Mouse (Mus musculus) liver, adult 2 months (tissue): ENCODE measurements around the gene Igf2r. TPM values are rescaled to one million over a fixed set of nuclear protein-coding genes. Genes with fewer than 3 reads are reported as not detected.

ENCODE experiments used
- DNase-seq: peaks from one replicate; pipeline ENCODE4 v3.0.0-alpha.2; 2011; ENCODE audit warnings: low read depth, low spot score; ENCODE audit errors: extremely low read depth
- H3K27ac ChIP-seq: fragments of 200-500 bp; replicated peaks from 2 replicates; pipeline ENCODE4 v1.5.1; 2012; ENCODE audit warnings: low read depth, mild to moderate bottlenecking, control low read depth, inconsistent platforms, low read length; ENCODE audit not compliant: insufficient read depth
- H3K27me3 ChIP-seq: fragments of 200-500 bp; 2 replicates; pipeline ENCODE4 v1.6.1; 2012; ENCODE audit warnings: mild to moderate bottlenecking, moderate library complexity, low read length, inconsistent platforms; ENCODE audit not compliant: control insufficient read depth, insufficient read depth
- H3K36me3 ChIP-seq: fragments of 200-500 bp; 2 replicates; pipeline ENCODE4 v1.6.1; 2012; ENCODE audit warnings: low read length, inconsistent platforms; ENCODE audit not compliant: control insufficient read depth, insufficient read depth
- H3K4me1 ChIP-seq: fragments of 200-500 bp; 2 replicates; pipeline ENCODE4 v1.6.1; 2011; ENCODE audit warnings: low read length; ENCODE audit not compliant: control insufficient read depth, insufficient read depth
- H3K4me3 ChIP-seq: fragments of 200-500 bp; 2 replicates; pipeline ENCODE4 v1.5.1; 2011; ENCODE audit warnings: low read depth, mild to moderate bottlenecking, control low read depth, low read length, moderate library complexity; ENCODE audit not compliant: insufficient read depth
- H3K79me2 ChIP-seq: fragments of 200-500 bp; 2 replicates; pipeline ENCODE4 v1.6.1; 2012; ENCODE audit warnings: inconsistent platforms, mild to moderate bottlenecking, low read length, moderate library complexity; ENCODE audit not compliant: control insufficient read depth, insufficient read depth
- H3K9ac ChIP-seq: fragments of 200-500 bp; 2 replicates; pipeline ENCODE4 v1.6.1; 2012; ENCODE audit warnings: low read depth, mild to moderate bottlenecking, control low read depth, inconsistent platforms, low read length
- CTCF ChIP-seq: fragments of 200-500 bp; IDR thresholded peaks from 2 replicates; pipeline ENCODE4 v1.5.1; 2011; ENCODE audit warnings: low read depth, low read length, control low read depth
- POLR2A ChIP-seq: fragments of 200-500 bp; IDR thresholded peaks from 2 replicates; pipeline ENCODE4 v1.6.1; 2011; ENCODE audit warnings: low read length, control low read depth; ENCODE audit not compliant: insufficient read depth; ENCODE audit errors: extremely low read depth
- WGBS: fragments of 180-500 bp; shearing (Covaris S2); methylation state at CpG from one replicate; pipeline ENCODE4 v1.1.7; 2018; 5-methylcytosine and 5-hydroxymethylcytosine counted together
- polyA plus RNA-seq: library from polyadenylated mRNA; depleted of rRNA; stranded (reverse); fragments of >200 nt; gene quantifications from 2 replicates; pipeline ENCODE4 v1.2.3, GENCODE M21; 2012
- total RNA-seq: library from RNA; depleted of rRNA; stranded (reverse); fragments of >200 nt; gene quantifications from 2 replicates; pipeline ENCODE4 v1.2.3, GENCODE M21; 2014

The Igf2r gene
- total and polyA plus RNA-seq, 2 experiments = 8.0 to 22.3 TPM

DNA sequence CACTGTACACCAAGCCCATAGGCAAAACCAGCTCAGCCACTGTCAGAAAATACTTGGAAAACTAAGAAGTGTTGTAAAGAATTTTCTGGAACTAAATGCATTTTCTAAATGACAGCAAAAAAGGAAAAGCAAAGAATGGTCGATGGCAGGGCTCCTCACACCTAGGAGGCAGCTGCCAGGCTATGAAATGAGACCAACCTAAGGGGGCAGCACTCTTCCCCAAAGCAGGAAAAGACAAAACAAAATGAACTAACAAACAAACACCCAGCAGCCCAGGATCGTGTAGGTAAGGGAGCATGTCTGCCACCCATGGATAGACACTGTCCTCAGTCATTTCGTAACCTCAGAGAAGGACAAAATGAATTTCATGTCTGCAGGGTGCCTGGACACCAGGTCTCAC, 56.5 kb downstream of the Igf2r start:
- no peaks in the 10 kb centered on the region for H3K27me3 ChIP-seq
- no peak overlapping the region for H3K27ac ChIP-seq
- no peak for DNase-seq
- no peaks in the 10 kb centered on the region for H3K79me2 ChIP-seq
- no peaks in the 10 kb centered on the region for H3K4me1 ChIP-seq
- H3K36me3 ChIP-seq = no peaks in the 10 kb centered on the region
- TF ChIP-seq CTCF (no peak), POLR2A (no peak)
- H3K4me3 ChIP-seq = no peak overlapping the region
- 80% methylated on average over 3 of the region's 3 CpGs for WGBS
- H3K9ac ChIP-seq = no peak overlapping the region

DNA sequence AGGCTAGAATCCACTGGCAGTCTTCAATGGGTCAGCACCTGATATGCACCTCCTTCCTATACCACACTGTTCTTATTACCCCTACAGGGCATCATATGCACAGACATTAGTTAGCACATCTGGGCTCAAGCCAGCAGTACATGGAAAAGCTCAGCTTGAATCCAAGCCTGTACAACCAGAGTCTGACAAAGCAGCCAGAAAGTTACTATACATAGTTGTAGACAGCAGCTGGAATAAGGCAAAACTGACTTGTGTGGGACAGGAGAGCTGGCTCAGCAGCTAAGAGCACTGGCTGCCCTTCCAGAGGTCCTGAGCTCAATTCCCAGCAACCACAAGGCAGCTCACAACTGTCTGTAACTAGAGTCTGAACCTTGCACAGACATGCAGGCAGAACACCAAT, 57.3 kb downstream of the Igf2r start:
- TF ChIP-seq CTCF = no peak
- TF ChIP-seq POLR2A = no peak
- Histone ChIP-seq H3K9ac (no peak overlapping the region), H3K36me3 (no peaks in the 10 kb centered on the region), H3K4me3 (no peak overlapping the region), H3K27me3 (no peaks in the 10 kb centered on the region), H3K79me2 (no peaks in the 10 kb centered on the region), H3K27ac (no peak overlapping the region), H3K4me1 (no peaks in the 10 kb centered on the region)
- DNase-seq = no peak

GRCm38 (mm10) chr17:12710976-12711375, 58.5 kb downstream of the Igf2r start:
- no peak for DNase-seq
- Histone ChIP-seq H3K4me1 (no peaks in the 10 kb centered on the region), H3K4me3 (no peak overlapping the region), H3K9ac (no peak overlapping the region), H3K27me3 (no peaks in the 10 kb centered on the region), H3K36me3 (no peaks in the 10 kb centered on the region), H3K27ac (no peak overlapping the region), H3K79me2 (no peaks in the 10 kb centered on the region)
- TF ChIP-seq POLR2A = no peak
- no peak for TF ChIP-seq CTCF
- 94% methylated on average over 2 of the region's 2 CpGs for WGBS

GRCm38 (mm10) chr17:12710050-12710780, 59.2 kb downstream of the Igf2r start:
- 88% methylated on average over 13 of the region's 13 CpGs for WGBS
- no peak overlapping the region for H3K27ac ChIP-seq
- no peak overlapping the region for H3K9ac ChIP-seq
- H3K4me1 ChIP-seq = no peaks in the 10 kb centered on the region
- H3K27me3 ChIP-seq = no peaks in the 10 kb centered on the region
- H3K36me3 ChIP-seq = no peaks in the 10 kb centered on the region
- TF ChIP-seq POLR2A (no peak), CTCF (no peak)
- no peaks in the 10 kb centered on the region for H3K79me2 ChIP-seq
- no peak overlapping the region for H3K4me3 ChIP-seq
- DNase-seq = no peak

DNA sequence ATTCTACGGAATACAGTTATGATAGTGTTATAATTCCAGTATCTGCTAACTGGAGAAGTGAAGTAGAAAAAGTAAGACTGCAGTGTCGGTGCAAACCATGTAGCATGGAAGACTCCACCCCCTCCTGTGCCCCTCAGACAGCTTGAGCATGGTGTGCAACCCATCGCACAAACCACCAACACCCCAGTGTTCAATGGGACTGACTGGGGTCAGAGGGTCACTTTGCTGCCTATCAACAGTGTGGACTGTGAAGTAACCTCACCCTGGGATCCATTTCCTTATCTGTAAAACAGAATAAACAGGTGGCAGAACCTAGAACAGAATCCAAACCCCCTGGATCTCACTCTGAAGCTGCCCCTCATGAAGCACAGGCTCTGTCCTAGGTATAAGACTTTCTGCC, 61.1 kb downstream of the Igf2r start:
- TF ChIP-seq POLR2A (no peak), CTCF (no peak)
- no peaks in the 10 kb centered on the region for H3K79me2 ChIP-seq
- H3K9ac ChIP-seq = no peak overlapping the region
- H3K4me1 ChIP-seq = no peaks in the 10 kb centered on the region
- H3K36me3 ChIP-seq = no peaks in the 10 kb centered on the region
- no peak overlapping the region for H3K4me3 ChIP-seq
- 78% methylated on average over 3 of the region's 3 CpGs for WGBS
- no peak overlapping the region for H3K27ac ChIP-seq
- H3K27me3 ChIP-seq = no peaks in the 10 kb centered on the region
- no peak for DNase-seq

- Histone ChIP-seq H3K4me1 (no peaks in the 10 kb centered on the region), H3K9ac (no peak overlapping the region), H3K36me3 (no peaks in the 10 kb centered on the region), H3K79me2 (no peaks in the 10 kb centered on the region), H3K27ac (no peak overlapping the region), H3K27me3 (no peaks in the 10 kb centered on the region), H3K4me3 (no peak overlapping the region)
- TF ChIP-seq CTCF (no peak), POLR2A (no peak)
- DNase-seq = no peak
- 95% methylated on average over 10 of the region's 10 CpGs for WGBS
These were observed 62.8 kb downstream of the Igf2r start for GRCm38 (mm10) chr17:12706590-12707049.
